Mouse (Mus musculus) liver, embryonic 14.5 days (tissue): ENCODE measurements at regions not wholly inside any gene's neighbourhood (a gene's known extent, or its start where the extent isn't known, plus 50 kb on each side); places are given as distances from the start of the nearest gene placed in this dataset.

ENCODE experiments used
- CTCF ChIP-seq: IDR thresholded peaks from 2 replicates; pipeline ENCODE4 v1.5.1; 2016; ENCODE audit warnings: antibody characterized with exemption, low read depth, control low read depth
- EP300 ChIP-seq: IDR thresholded peaks from 2 replicates; pipeline ENCODE4 v1.6.1; 2016; ENCODE audit warnings: antibody characterized with exemption, low read depth

DNA sequence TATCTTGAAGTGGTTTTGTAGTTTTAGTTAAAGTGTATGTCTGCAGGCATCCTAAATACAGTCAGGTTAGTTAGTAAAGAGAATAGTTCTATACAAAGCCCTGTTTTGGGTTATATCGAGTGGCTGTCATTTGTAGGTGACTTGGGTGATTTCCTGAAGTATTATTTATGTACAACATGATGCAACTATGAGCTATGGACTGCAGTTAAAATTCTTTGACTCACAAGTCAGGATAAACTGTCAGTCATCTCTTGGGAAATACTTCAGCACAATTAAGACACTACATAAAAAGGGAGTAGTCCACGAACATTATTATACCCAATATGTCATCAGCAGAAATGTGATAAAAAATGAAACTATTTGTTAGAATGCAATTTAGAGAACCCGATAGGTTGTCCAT, 554.2 kb downstream of the Nr2f2 start:
- TF ChIP-seq EP300 = no peak
- no peak for TF ChIP-seq CTCF
